Mouse (Mus musculus) liver, embryonic 16.5 days (tissue): ENCODE results near the gene Mettl3. TPM values are rescaled to one million over a fixed set of nuclear protein-coding genes. Genes with fewer than 3 reads are reported as not detected.
"Not testable (repeated sequence)": the region's sequence is repeated elsewhere in the genome, so short reads cannot be mapped to it uniquely, and the experiment has no call there.

Experiments used
- ATAC-seq: fragments of 200-750 bp; cut with Nextera tagmentation; 2 replicates; pipeline ENCODE4 v1.8.0; 2017; ENCODE audit warnings: low read depth, mild to moderate bottlenecking, moderate number of reproducible peaks, moderate library complexity
- H3K27ac ChIP-seq: fragments of 300-500 bp; sonication (generic); 2 replicates; pipeline ENCODE4 v1.5.1; 2014; ENCODE audit warnings: mild to moderate bottlenecking, low read length
- H3K27me3 ChIP-seq: fragments of 300-500 bp; sonication (generic); 2 replicates; pipeline ENCODE4 v1.6.1; 2014; ENCODE audit warnings: low read depth, low read length, mixed read lengths; ENCODE audit not compliant: control insufficient read depth, insufficient read depth
- H3K36me3 ChIP-seq: fragments of 300-500 bp; sonication (generic); 2 replicates; pipeline ENCODE4 v1.6.1; 2014; ENCODE audit warnings: mild to moderate bottlenecking; ENCODE audit not compliant: control insufficient read depth, insufficient read depth
- H3K4me1 ChIP-seq: fragments of 300-500 bp; sonication (generic); 2 replicates; pipeline ENCODE4 v1.6.1; 2014; ENCODE audit warnings: low read depth, low read length, mixed read lengths; ENCODE audit not compliant: control insufficient read depth
- H3K4me2 ChIP-seq: fragments of 300-500 bp; sonication (generic); 2 replicates; pipeline ENCODE4 v1.6.1; 2014; ENCODE audit warnings: low read depth, low read length, mixed read lengths
- H3K4me3 ChIP-seq: fragments of 300-500 bp; sonication (generic); 2 replicates; pipeline ENCODE4 v1.5.1; 2014; ENCODE audit warnings: low read depth, mild to moderate bottlenecking, low read length
- H3K9ac ChIP-seq: fragments of 300-500 bp; sonication (generic); 2 replicates; pipeline ENCODE4 v1.6.1; 2014; ENCODE audit warnings: low read depth, low read length
- H3K9me3 ChIP-seq: fragments of 300-500 bp; sonication (generic); replicated peaks from 2 replicates; pipeline ENCODE4 v1.6.1; 2016; ENCODE audit warnings: low read length; ENCODE audit not compliant: control insufficient read depth
- WGBS: fragments of 180-500 bp; shearing (Covaris S2); extraction: QIAGEN DNeasy Blood & Tissue Kit; methylation state at CpG from one replicate; pipeline ENCODE4 v1.1.7; 2014; ENCODE audit not compliant: insufficient replicate concordance; 5-methylcytosine and 5-hydroxymethylcytosine counted together
- polyA plus RNA-seq: library from polyadenylated mRNA; unstranded; fragments of >200 nt; fragmentation: Nextera tagmentation; extraction: Ambion mirVana; gene quantifications from 2 replicates; pipeline ENCODE4 v1.2.1, GENCODE M21; 2015

The Mettl3 gene
- polyA plus RNA-seq, 1 experiment from 2014 or later, result 15.0 TPM

DNA sequence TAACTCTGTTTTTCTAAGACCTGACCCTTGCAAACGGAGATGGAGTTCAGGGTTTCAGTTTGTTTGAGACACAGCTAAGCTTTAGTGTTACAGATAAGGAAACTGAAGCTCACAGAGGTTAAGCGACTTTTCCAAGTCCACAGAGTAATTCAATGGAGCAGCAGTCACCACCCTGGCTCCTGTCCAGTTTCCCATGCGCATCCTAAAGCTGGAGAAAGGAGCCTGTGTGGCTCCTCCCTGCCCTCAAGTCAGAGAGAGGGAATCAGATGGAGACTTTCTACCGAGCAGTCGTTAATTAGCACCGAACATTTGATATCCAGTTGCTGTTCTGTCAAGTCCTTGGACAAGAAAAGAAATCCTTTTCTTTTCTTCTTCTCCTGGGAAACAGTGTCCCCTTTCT is 14.4 kb upstream of the Mettl3 start:
- no peak overlapping the region for H3K27ac ChIP-seq
- H3K27me3 ChIP-seq, result peaks cover 30% of the 10 kb centered on the region
- no peak for ATAC-seq
- H3K9me3 ChIP-seq, result no peaks in the 10 kb centered on the region
- no peak overlapping the region for H3K4me3 ChIP-seq
- H3K9ac ChIP-seq, result no peak overlapping the region
- WGBS, result 58% methylated on average over 6 of the region's 6 CpGs
- H3K4me1 ChIP-seq, result peaks cover 7% of the 10 kb centered on the region
- H3K4me2 ChIP-seq, result no peak overlapping the region
- H3K36me3 ChIP-seq, result no peaks in the 10 kb centered on the region

DNA sequence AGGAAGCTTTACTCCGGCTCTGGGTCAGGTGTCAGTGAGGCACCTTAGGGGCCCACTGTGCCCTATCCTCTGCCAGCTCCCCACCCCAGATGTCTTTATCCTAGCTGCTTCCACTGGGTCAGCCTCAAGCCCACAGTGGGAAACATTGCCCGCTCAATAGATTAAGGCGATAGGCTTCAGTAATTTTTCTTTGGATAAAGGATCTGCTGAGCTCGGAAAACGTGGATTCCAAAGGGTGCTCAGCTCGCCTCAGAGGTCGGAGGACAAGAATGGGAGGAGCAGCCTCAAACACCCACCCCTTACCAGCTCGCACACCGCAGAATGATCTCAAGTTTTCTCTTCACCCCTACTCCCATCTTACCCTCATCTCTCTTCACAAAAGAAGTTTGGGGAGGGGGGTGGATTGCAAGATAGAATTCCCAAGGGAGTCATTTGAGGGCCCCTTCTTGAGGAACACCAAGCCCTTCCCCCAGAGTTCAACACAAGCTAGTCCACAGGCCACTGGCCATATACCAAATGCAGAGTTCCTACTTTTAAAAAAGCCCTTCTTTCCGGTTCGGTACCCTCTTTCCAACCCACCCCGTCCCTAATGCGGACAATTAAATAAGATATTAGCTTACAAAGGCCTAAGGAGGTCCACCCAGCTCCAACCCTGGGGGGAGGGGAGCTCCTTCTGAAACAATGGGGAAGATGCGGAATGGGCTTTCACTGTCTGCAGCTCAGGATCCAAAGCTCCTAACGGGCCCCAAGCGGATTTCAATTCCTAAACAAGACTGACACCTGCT is 11.7 kb upstream of the Mettl3 start:
- Histone ChIP-seq H3K4me2 (peak overlapping the region; percentile 59), H3K9ac (0 out of 2 replicates have a peak overlapping the region, but pooled peaks have one; percentile 28), H3K36me3 (no peaks in the 10 kb centered on the region), H3K4me3 (peak overlapping the region; percentile 55), H3K27me3 (peaks cover 34% of the 10 kb centered on the region), H3K4me1 (peaks cover 7% of the 10 kb centered on the region), H3K27ac (no peak overlapping the region), H3K9me3 (no peaks in the 10 kb centered on the region)
- no peak for ATAC-seq
- 12% methylated on average over 16 of the region's 16 CpGs for WGBS

DNA sequence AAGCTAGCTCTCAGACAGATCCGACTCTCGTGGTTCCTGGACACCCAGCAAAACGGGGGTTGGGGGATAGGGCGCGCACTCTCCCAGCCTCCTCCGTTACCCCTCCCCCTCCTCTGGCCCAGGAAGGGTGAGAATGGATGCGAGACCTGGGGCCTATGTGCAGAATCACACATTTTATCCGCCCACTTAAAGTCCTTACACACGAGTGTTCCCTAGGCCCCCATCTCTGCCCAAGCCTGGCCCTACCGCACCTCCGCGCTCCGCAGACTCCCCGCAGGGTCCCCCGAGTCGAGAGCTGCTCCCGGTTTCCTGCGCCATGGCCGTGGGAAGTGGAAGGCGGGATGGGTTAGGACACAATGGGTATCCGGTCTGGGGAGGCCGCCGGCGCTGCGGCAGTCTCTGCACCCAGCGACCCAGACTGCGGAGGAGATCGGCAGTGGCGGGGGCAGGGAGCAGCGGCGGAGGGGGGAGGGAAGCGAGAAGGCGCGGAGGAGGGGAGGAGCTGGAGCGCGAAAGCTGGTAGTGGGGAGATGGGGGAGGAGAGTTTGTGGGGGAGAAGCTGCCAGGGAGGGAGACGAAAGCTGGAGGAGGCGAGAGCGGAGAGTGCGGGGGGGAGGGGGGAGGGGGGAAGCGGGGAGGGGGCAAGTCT is 11.0 kb upstream of the Mettl3 start:
- H3K4me1 ChIP-seq, result peaks cover 7% of the 10 kb centered on the region
- H3K9ac ChIP-seq, result peak overlapping the region; percentile 28; the same call in 1 of the 2 replicates
- peak; percentile 72 for ATAC-seq
- WGBS, result 1% methylated on average over 33 of the region's 41 CpGs
- no peaks in the 10 kb centered on the region for H3K36me3 ChIP-seq
- no peaks in the 10 kb centered on the region for H3K9me3 ChIP-seq
- peaks cover 34% of the 10 kb centered on the region for H3K27me3 ChIP-seq
- peak overlapping the region; percentile 55 for H3K4me3 ChIP-seq
- H3K27ac ChIP-seq, result no peak overlapping the region
- H3K4me2 ChIP-seq, result peak overlapping the region; percentile 59

DNA sequence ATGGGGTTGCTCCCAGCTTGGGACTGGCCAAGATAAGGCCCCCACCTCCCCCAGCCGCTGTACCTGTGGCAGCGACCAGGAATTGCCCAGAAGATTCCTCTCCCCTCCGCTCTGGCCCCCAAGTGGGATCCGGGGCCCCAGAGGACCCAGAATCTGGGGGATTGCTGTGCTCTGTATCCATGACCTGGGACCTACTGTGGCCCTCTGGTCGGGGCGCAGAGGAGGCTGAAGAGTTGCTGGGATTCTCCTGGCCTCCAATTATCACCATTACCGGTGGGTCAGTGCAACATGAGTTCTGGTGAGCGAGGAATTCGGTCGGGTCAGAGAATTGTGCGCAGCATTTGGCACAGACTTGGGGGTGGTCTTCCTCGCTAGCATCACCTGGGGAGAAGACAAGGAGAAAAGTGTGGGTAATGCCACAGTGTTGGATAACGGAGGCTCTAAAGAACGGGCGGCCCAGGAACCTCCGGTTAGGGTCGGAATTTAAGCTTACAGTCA is 10.4 kb upstream of the Mettl3 start:
- Histone ChIP-seq H3K27ac (no peak overlapping the region), H3K36me3 (no peaks in the 10 kb centered on the region), H3K4me1 (peaks cover 7% of the 10 kb centered on the region), H3K4me2 (peak overlapping the region; percentile 59), H3K9ac (peak overlapping the region; percentile 15; the same call in 1 of the 2 replicates), H3K9me3 (no peaks in the 10 kb centered on the region), H3K4me3 (peak overlapping the region; percentile 55), H3K27me3 (peaks cover 34% of the 10 kb centered on the region)
- no peak for ATAC-seq
- WGBS, result 12% methylated on average over 17 of the region's 17 CpGs

DNA sequence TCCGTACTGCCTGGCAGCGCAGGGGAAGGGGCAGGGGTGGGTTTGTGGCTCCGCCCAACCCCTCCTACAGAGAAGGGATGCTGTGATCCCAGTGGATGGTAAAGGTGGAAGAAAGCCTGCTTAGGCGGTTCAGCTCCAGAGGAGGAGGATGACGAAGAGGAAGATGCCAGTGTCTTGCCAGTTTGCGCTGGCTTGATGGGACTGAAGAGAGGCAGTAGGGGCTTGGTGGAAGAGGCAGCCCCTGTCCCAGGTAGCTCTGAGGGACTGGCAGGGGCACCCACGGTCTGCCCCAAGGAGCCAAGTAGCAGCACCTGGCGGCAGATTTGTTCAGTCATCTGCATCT is 9.9 kb upstream of the Mettl3 start:
- Histone ChIP-seq H3K9me3 (no peaks in the 10 kb centered on the region), H3K36me3 (no peaks in the 10 kb centered on the region), H3K9ac (no peak overlapping the region), H3K27ac (no peak overlapping the region), H3K4me2 (peak overlapping the region; percentile 24), H3K27me3 (peaks cover 34% of the 10 kb centered on the region), H3K4me1 (peaks cover 7% of the 10 kb centered on the region), H3K4me3 (no peak overlapping the region)
- no peak for ATAC-seq
- 49% methylated on average over 8 of the region's 8 CpGs for WGBS

DNA sequence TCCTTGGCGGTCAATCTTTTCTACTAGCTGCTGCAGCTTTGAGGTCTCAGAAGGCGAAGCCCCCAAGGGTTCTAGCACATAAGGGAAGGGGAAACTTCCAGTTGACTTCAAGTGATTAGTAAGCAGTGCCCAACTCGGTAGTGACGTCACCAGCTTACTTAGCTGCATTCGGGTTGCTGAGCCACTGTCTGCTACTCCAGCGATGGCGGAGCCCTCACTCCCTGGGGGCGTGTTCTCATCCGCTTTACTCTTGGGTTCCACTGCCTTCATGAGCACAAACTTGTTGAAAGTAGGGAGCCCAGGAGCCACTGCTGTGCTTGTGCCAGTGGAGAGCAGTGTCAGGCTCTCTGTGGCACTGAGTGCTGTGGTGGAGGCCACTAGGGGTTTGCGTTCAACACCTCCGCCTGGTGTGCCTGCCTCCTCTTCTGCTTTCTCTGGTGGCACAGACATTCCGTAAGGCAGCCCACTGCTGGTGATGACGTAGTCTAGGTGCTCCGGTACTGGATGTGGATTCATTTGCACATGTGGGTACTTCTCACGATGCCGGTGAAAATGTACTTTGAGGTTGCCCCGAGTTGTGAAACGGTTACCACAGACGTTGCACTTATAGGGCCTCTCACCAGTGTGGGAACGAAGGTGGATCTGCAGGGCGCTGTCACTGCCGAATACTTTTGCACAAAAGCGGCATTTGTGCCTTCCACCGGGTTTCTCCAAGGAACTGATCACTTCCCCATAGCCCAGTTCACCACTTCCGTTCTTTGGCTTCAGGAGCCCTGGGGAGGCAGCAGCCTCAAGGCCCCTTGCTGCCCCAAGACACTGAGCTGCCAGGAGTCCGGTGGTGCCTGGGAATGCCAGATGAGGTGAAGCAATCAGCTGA is 9.2 kb upstream of the Mettl3 start:
- no peak for ATAC-seq

DNA sequence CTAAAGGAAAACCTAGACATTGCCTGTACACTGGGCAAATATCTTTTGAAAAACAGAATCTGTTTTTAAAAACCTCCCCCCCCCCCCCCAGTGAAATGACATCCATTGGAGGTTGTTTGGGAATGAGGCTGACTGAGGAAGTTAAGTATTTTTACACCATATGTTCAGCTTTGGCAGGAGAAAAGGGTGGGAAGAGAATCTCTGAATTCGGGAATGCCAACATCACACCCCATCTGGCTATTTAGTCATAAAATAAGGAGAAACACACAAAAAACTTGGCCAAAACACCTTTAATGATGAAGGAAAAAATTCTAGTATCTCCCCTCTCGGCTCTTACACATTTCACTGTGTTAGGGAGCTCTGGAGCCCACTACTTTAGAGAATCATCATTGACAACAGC is 6.0 kb upstream of the Mettl3 start:
- WGBS, result 64% methylated on average over 2 of the region's 2 CpGs
- H3K4me3 ChIP-seq, result no peak overlapping the region
- peaks cover 23% of the 10 kb centered on the region for H3K27me3 ChIP-seq
- H3K36me3 ChIP-seq, result no peaks in the 10 kb centered on the region
- no peak overlapping the region for H3K4me2 ChIP-seq
- H3K9me3 ChIP-seq, result no peaks in the 10 kb centered on the region
- no peak for ATAC-seq
- H3K4me1 ChIP-seq, result peaks cover 17% of the 10 kb centered on the region
- no peak overlapping the region for H3K27ac ChIP-seq
- no peak overlapping the region for H3K9ac ChIP-seq

More for the DNA sequence above, 9.2 kb upstream of the Mettl3 start:
- WGBS, result 60% methylated on average over 26 of the region's 26 CpGs
- H3K36me3 ChIP-seq, result no peaks in the 10 kb centered on the region
- H3K4me3 ChIP-seq, result no peak overlapping the region
- peak overlapping the region; percentile 24 for H3K4me2 ChIP-seq
- H3K9me3 ChIP-seq, result no peaks in the 10 kb centered on the region
- no peak overlapping the region for H3K9ac ChIP-seq
- peaks cover 7% of the 10 kb centered on the region for H3K4me1 ChIP-seq
- H3K27ac ChIP-seq, result no peak overlapping the region
- peaks cover 34% of the 10 kb centered on the region for H3K27me3 ChIP-seq

DNA sequence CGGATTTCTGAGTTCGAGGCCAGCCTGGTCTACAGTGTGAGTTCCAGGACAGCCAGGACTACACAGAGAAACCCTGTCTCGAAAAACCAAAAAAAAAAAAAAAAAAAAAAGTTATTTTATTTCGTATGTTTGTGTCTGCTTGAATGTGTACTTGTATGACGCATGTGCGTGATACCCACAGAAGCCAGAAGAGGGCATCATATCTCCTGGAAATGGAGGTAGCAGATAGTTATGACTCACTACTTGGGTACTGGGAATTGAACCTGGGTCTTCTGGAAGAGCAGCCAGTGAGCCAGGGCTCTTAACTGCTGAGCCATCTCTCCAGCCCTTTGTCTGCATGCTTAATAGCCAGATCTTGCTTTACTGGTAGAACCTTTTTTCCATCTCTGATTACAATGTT is 5.4 kb upstream of the Mettl3 start:
- not testable (repeated sequence) for H3K36me3 ChIP-seq, H3K27ac ChIP-seq, H3K4me3 ChIP-seq, H3K9ac ChIP-seq, H3K4me2 ChIP-seq, H3K9me3 ChIP-seq, ATAC-seq
- 80% methylated on average over 5 of the region's 6 CpGs for WGBS
- Histone ChIP-seq H3K4me1 (peaks cover 19% of the 10 kb centered on the region), H3K27me3 (peaks cover 17% of the 10 kb centered on the region)
